Mouse (Mus musculus): Measurements from ENCODE around the gene Olig1. TPM values are rescaled to one million over a fixed set of nuclear protein-coding genes. Genes with fewer than 3 reads are reported as not detected.

Olig1 gene
- polyA plus RNA-seq, 2 experiments: 0.09 to 0.11 TPM

- Histone ChIP-seq H3K9ac (ENCODE audit: low read depth, low read length, severe bottlenecking) (no peak overlapping the region), H3K27ac (replicated peaks; ENCODE audit: low read depth, low read length) (no peak overlapping the region), H3K4me3 (replicated peaks; ENCODE audit: low read length) (no peak overlapping the region), H3K36me3 (ENCODE audit: control insufficient read depth, insufficient read depth, low read length) (no peaks in the 10 kb centered on the region), H3K9me3 (ENCODE audit: control insufficient read depth, low read length) (no peaks in the 10 kb centered on the region), H3K4me1 (ENCODE audit: control insufficient read depth, insufficient read depth, low read length) (no peaks in the 10 kb centered on the region), H3K27me3 (ENCODE audit: control insufficient read depth, insufficient read depth, low read length) (peaks cover 14% of the 10 kb centered on the region; the same call in 1 of the 2 replicates), H3K4me2 (replicated peaks; ENCODE audit: low read depth, low read length, severe bottlenecking) (peak overlapping the region; percentile 29)
- ATAC-seq (ENCODE audit: low FRiP score, low read depth) (no peak), DNase-seq (ENCODE audit: low spot score) (no peak)
- TF ChIP-seq POLR2A (IDR thresholded peaks at IDR 0.05; ENCODE audit: borderline replicate concordance, extremely low read depth, insufficient read depth, insufficient read length): no peak
- WGBS: 45% methylated on average over 10 of the region's 10 CpGs
Measured at GRCm38 (mm10) chr16:91320191-91320590, 50.6 kb downstream of the Olig1 start.

GRCm38 (mm10) chr16:91320608-91321007, 51.0 kb downstream of the Olig1 start:
- Histone ChIP-seq H3K9me3 (ENCODE audit: control insufficient read depth, low read length) (no peaks in the 10 kb centered on the region), H3K4me2 (replicated peaks; ENCODE audit: low read depth, low read length, severe bottlenecking) (peak overlapping the region; percentile 29), H3K4me3 (replicated peaks; ENCODE audit: low read length) (0 out of 2 replicates have a peak overlapping the region, but pooled peaks have one; percentile 7), H3K27me3 (ENCODE audit: control insufficient read depth, insufficient read depth, low read length) (peaks cover 14% of the 10 kb centered on the region; the same call in 1 of the 2 replicates), H3K36me3 (ENCODE audit: control insufficient read depth, insufficient read depth, low read length) (no peaks in the 10 kb centered on the region), H3K9ac (ENCODE audit: low read depth, low read length, severe bottlenecking) (no peak overlapping the region), H3K4me1 (ENCODE audit: control insufficient read depth, insufficient read depth, low read length) (no peaks in the 10 kb centered on the region), H3K27ac (replicated peaks; ENCODE audit: low read depth, low read length) (no peak overlapping the region)
- no peak for TF ChIP-seq POLR2A (IDR thresholded peaks at IDR 0.05; ENCODE audit: borderline replicate concordance, extremely low read depth, insufficient read depth, insufficient read length)
- 48% methylated on average over 15 of the region's 15 CpGs for WGBS
- ATAC-seq (ENCODE audit: low FRiP score, low read depth) (no peak), DNase-seq (ENCODE audit: low spot score) (peak; percentile 5)

Other genes with a start within 250 kb of the Olig1 start
- gene Paxbp1, start 225.2 kb upstream of the Olig1 start, polyA plus RNA-seq (2012; rRNA removed): 117 and 132 TPM in 2 replicates
- gene Paxbp1, start 225.2 kb upstream of the Olig1 start, polyA plus RNA-seq (2014; fragmentation: Nextera tagmentation; extraction: Ambion mirVana): 56.2 and 69.4 TPM in 2 replicates
- gene 4932438H23Rik, start 174.7 kb upstream of the Olig1 start, polyA plus RNA-seq (2012; rRNA removed): 0.45 and 0.60 TPM in 2 replicates
- 0.32 and 1.3 TPM in 2 replicates for gene 4932438H23Rik, start 174.7 kb upstream of the Olig1 start, polyA plus RNA-seq (2014; fragmentation: Nextera tagmentation; extraction: Ambion mirVana)
- gene Olig2, start 44.3 kb upstream of the Olig1 start, polyA plus RNA-seq (2012; rRNA removed): 0.06 TPM in 2 replicates
- not detected in 2 replicates for gene Olig2, start 44.3 kb upstream of the Olig1 start, polyA plus RNA-seq (2014; fragmentation: Nextera tagmentation; extraction: Ambion mirVana)
- 36.2 and 38.7 TPM in 2 replicates for gene Ifnar2, start 103.0 kb downstream of the Olig1 start, polyA plus RNA-seq (2012; rRNA removed)
- gene Ifnar2, start 103.0 kb downstream of the Olig1 start, polyA plus RNA-seq (2014; fragmentation: Nextera tagmentation; extraction: Ambion mirVana): 59.7 and 64.8 TPM in 2 replicates
- gene Gm21970, start 121.9 kb downstream of the Olig1 start, polyA plus RNA-seq (2012; rRNA removed): not detected in 2 replicates
- not detected in 2 replicates for gene Gm21970, start 121.9 kb downstream of the Olig1 start, polyA plus RNA-seq (2014; fragmentation: Nextera tagmentation; extraction: Ambion mirVana)
- 15.6 and 16.5 TPM in 2 replicates for gene Il10rb, start 136.4 kb downstream of the Olig1 start, polyA plus RNA-seq (2012; rRNA removed)
- 23.5 and 24.3 TPM in 2 replicates for gene Il10rb, start 136.4 kb downstream of the Olig1 start, polyA plus RNA-seq (2014; fragmentation: Nextera tagmentation; extraction: Ambion mirVana)
- 45.3 and 45.7 TPM in 2 replicates for gene Ifnar1, start 215.5 kb downstream of the Olig1 start, polyA plus RNA-seq (2012; rRNA removed)
- gene Ifnar1, start 215.5 kb downstream of the Olig1 start, polyA plus RNA-seq (2014; fragmentation: Nextera tagmentation; extraction: Ambion mirVana): 53.7 and 64.0 TPM in 2 replicates

All from limb, embryonic 14.5 days (tissue).